Mouse (Mus musculus) limb, embryonic 14.5 days (tissue): ENCODE data around the gene Zfp575. TPM values are rescaled to one million over a fixed set of nuclear protein-coding genes. Genes with fewer than 3 reads are reported as not detected.

Source experiments
- ATAC-seq: fragments of 200-750 bp; cut with Nextera tagmentation; 2 replicates; pipeline ENCODE4 v1.8.0; 2017; ENCODE audit warnings: low read depth, moderate number of reproducible peaks, moderate TSS enrichment; ENCODE audit not compliant: low FRiP score
- DNase-seq: peaks from one replicate; pipeline ENCODE4 v3.0.0-alpha.2; 2015; ENCODE audit warnings: low spot score
- H3K27ac ChIP-seq: fragments of 300-500 bp; sonication (generic); replicated peaks from 2 replicates; pipeline ENCODE4 v1.5.1; 2014; ENCODE audit warnings: low read depth, mild to moderate bottlenecking, low read length, moderate library complexity, mixed read lengths
- H3K27me3 ChIP-seq: fragments of 300-500 bp; sonication (generic); 2 replicates; pipeline ENCODE4 v1.6.1; 2014; ENCODE audit warnings: low read length, mixed read lengths; ENCODE audit not compliant: control insufficient read depth, insufficient read depth
- H3K36me3 ChIP-seq: fragments of 300-500 bp; sonication (generic); 2 replicates; pipeline ENCODE4 v1.6.1; 2014; ENCODE audit warnings: mild to moderate bottlenecking, low read length, moderate library complexity, mixed read lengths; ENCODE audit not compliant: control insufficient read depth, insufficient read depth
- H3K4me1 ChIP-seq: fragments of 300-500 bp; sonication (generic); 2 replicates; pipeline ENCODE4 v1.6.1; 2014; ENCODE audit warnings: antibody characterized with exemption, low read length, mixed read lengths; ENCODE audit not compliant: control insufficient read depth, insufficient read depth
- H3K4me2 ChIP-seq: fragments of 300-500 bp; sonication (generic); replicated peaks from 2 replicates; pipeline ENCODE4 v1.6.1; 2014; ENCODE audit warnings: low read depth, mild to moderate bottlenecking, low read length, moderate library complexity; ENCODE audit not compliant: severe bottlenecking
- H3K4me3 ChIP-seq: fragments of 300-500 bp; sonication (generic); replicated peaks from 2 replicates; pipeline ENCODE4 v1.5.1; 2014; ENCODE audit warnings: low read length
- H3K9ac ChIP-seq: fragments of 300-500 bp; sonication (generic); 2 replicates; pipeline ENCODE4 v1.6.1; 2014; ENCODE audit warnings: mild to moderate bottlenecking, low read depth, low read length, moderate library complexity; ENCODE audit not compliant: severe bottlenecking
- H3K9me3 ChIP-seq: fragments of 300-500 bp; sonication (generic); 2 replicates; pipeline ENCODE4 v1.6.1; 2016; ENCODE audit warnings: low read length; ENCODE audit not compliant: control insufficient read depth
- POLR2A ChIP-seq: fragments of 200-500 bp; IDR thresholded peaks from 2 replicates; pipeline ENCODE4 v1.8.0; 2012; ENCODE audit warnings: inconsistent platforms, mild to moderate bottlenecking, moderate library complexity, borderline replicate concordance; ENCODE audit not compliant: insufficient read depth, insufficient read length; ENCODE audit errors: extremely low read depth
- WGBS: fragments of 180-500 bp; shearing (Covaris S2); extraction: QIAGEN DNeasy Blood & Tissue Kit; methylation state at CpG from one replicate; pipeline ENCODE4 v1.1.7; 2014; 5-methylcytosine and 5-hydroxymethylcytosine counted together
- polyA plus RNA-seq, 2 experiments: library from polyadenylated mRNA; depleted of rRNA in 1 of 2; stranded (reverse) in 1 of 2; unstranded in 1 of 2; fragments of >200 nt; fragmentation: Nextera tagmentation in 1 of 2; extraction: Ambion mirVana in 1 of 2; gene quantifications; 2 replicates each; pipeline versions ENCODE4 v1.2.1 to v1.2.3; 2012 to 2014

The Zfp575 gene
- polyA plus RNA-seq, 2 experiments, result 4.5 to 5.0 TPM

DNA sequence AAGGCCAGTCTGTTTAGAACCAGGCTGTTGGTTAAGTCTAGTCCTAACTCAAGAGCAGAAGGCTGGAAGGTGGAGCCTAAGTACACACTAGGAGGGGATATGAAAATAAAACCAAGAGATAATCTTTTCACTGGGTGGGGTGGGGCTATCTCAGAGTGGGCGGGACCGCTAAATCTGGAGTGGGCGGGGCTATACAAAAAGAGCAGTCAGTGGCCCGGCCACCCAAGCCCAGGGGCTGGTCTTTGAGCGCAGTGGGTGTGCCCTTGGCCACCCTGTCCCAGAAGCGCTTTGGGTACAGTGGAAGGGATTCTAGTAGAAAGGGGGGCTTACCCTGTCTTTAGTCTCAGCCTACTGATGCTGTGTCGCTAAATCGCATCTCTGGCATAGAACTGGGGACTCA is 613 bp downstream of the Zfp575 start:
- peak; percentile 61 for ATAC-seq
- H3K27ac ChIP-seq, result no peak overlapping the region
- H3K27me3 ChIP-seq, result peaks cover 28% of the 10 kb centered on the region
- H3K9ac ChIP-seq, result peak overlapping the region; percentile 63
- no peak for DNase-seq
- peak overlapping the region; percentile 47 for H3K4me3 ChIP-seq
- H3K36me3 ChIP-seq, result no peaks in the 10 kb centered on the region
- TF ChIP-seq POLR2A, result no peak
- 7% methylated on average over 8 of the region's 8 CpGs for WGBS
- H3K9me3 ChIP-seq, result no peaks in the 10 kb centered on the region
- peak overlapping the region; percentile 61 for H3K4me2 ChIP-seq
- peaks cover 6% of the 10 kb centered on the region for H3K4me1 ChIP-seq

DNA sequence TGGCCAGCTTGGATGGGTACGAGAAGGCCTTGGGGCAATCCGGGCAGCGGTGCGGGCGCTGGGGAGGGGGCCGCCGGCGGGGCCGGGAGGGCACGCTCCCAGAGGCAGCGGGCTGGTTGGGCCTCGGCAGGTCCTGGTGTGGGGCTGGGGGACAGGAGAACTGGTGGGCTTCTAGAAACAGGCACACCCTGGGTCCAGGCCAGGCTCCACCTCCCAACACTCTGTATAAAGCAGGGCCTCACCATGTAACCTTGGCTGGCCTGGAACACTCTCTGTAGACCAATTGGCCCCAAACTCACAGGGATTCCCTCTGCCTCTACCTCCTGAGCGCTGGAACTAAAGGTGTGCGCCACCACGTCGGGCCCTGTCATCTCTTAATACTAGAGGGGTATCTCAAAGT is 1.4 kb downstream of the Zfp575 start:
- H3K4me3 ChIP-seq, result peak overlapping the region; percentile 1; the same call in 1 of the 2 replicates
- no peak overlapping the region for H3K27ac ChIP-seq
- H3K4me2 ChIP-seq, result no peak overlapping the region
- H3K9me3 ChIP-seq, result no peaks in the 10 kb centered on the region
- 35% methylated on average over 12 of the region's 16 CpGs for WGBS
- TF ChIP-seq POLR2A, result no peak
- H3K9ac ChIP-seq, result no peak overlapping the region
- no peaks in the 10 kb centered on the region for H3K36me3 ChIP-seq
- peaks cover 6% of the 10 kb centered on the region for H3K4me1 ChIP-seq
- ATAC-seq (no peak), DNase-seq (no peak)
- peaks cover 28% of the 10 kb centered on the region for H3K27me3 ChIP-seq

GRCm38 (mm10) chr7:24584876-24585275 is 2.6 kb downstream of the Zfp575 start:
- no peak for ATAC-seq
- peaks cover 28% of the 10 kb centered on the region for H3K27me3 ChIP-seq
- WGBS, result 90% methylated on average over 6 of the region's 6 CpGs
- H3K4me1 ChIP-seq, result peaks cover 6% of the 10 kb centered on the region
- H3K4me3 ChIP-seq, result no peak overlapping the region
- no peak for DNase-seq
- TF ChIP-seq POLR2A, result no peak
- H3K4me2 ChIP-seq, result no peak overlapping the region
- H3K27ac ChIP-seq, result no peak overlapping the region
- H3K36me3 ChIP-seq, result no peaks in the 10 kb centered on the region
- no peaks in the 10 kb centered on the region for H3K9me3 ChIP-seq
- H3K9ac ChIP-seq, result no peak overlapping the region

DNA sequence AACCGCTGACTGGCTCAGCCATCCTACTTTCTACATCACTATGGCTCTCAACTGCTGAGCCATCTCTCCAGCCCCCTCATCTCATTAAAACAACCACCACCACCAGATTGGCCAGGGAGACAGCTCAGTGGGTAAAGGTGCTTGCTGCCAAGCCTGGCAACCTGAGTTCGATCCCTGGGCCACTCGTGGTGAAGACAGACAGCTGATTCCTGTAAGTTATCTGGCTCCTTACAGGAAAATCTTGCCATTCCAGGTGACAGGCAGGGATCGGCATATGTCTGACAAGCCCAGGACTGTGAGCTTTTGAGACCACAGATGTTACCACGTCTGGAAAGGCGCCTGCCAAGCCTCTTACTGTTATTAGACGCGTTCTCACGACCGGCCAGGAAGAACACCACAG is 9.6 kb downstream of the Zfp575 start:
- H3K36me3 ChIP-seq, result peaks cover 8% of the 10 kb centered on the region; the same call in 1 of the 2 replicates
- no peak for DNase-seq
- no peak overlapping the region for H3K4me3 ChIP-seq
- H3K4me1 ChIP-seq, result no peaks in the 10 kb centered on the region
- no peak overlapping the region for H3K27ac ChIP-seq
- no peaks in the 10 kb centered on the region for H3K27me3 ChIP-seq
- 85% methylated on average over 10 of the region's 10 CpGs for WGBS
- no peak overlapping the region for H3K9ac ChIP-seq
- no peak overlapping the region for H3K4me2 ChIP-seq
- TF ChIP-seq POLR2A, result no peak
- H3K9me3 ChIP-seq, result no peaks in the 10 kb centered on the region
- no peak for ATAC-seq

DNA sequence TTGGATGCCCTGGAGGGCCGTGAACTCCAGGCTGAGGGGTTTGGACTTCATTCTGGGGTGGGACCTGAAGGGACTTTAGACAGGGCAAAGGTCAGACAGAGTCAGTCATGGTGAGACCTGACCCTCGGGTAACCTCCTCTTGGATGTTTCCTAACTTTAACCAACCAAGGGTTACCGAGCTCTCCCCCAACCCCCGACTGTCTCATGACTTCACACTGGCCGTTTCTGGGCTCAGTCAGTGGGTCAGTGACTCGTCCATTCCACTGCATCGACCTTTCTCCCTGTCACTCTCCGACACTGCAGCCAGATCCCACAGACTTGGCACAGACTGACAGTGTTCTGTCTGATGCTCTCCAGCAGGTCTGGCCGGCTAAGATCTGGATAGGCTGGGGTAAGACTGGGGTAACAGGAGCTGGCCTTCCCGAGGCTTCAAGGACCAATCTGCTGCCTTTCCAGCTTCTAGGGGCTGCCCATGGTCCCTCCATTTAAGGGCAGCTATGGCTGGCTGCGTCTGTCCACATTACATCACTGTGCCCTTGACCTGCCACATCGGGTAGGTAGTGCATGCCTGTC is 13.1 kb downstream of the Zfp575 start:
- 75% methylated on average over 12 of the region's 12 CpGs for WGBS
- Histone ChIP-seq H3K4me2 (no peak overlapping the region), H3K27me3 (no peaks in the 10 kb centered on the region), H3K4me1 (no peaks in the 10 kb centered on the region), H3K27ac (no peak overlapping the region), H3K4me3 (no peak overlapping the region), H3K9me3 (no peaks in the 10 kb centered on the region), H3K9ac (no peak overlapping the region), H3K36me3 (peaks cover 38% of the 10 kb centered on the region)
- ATAC-seq (no peak), DNase-seq (no peak)
- TF ChIP-seq POLR2A, result no peak
